Mouse (Mus musculus) left cerebral cortex, adult 11 months (tissue): Measurements from ENCODE around the gene St6galnac6.

Experiments
- DNase-seq: peaks from one replicate; pipeline ENCODE4 v3.0.0; 2022; ENCODE audit warnings: low spot score

Gene St6galnac6

DNA sequence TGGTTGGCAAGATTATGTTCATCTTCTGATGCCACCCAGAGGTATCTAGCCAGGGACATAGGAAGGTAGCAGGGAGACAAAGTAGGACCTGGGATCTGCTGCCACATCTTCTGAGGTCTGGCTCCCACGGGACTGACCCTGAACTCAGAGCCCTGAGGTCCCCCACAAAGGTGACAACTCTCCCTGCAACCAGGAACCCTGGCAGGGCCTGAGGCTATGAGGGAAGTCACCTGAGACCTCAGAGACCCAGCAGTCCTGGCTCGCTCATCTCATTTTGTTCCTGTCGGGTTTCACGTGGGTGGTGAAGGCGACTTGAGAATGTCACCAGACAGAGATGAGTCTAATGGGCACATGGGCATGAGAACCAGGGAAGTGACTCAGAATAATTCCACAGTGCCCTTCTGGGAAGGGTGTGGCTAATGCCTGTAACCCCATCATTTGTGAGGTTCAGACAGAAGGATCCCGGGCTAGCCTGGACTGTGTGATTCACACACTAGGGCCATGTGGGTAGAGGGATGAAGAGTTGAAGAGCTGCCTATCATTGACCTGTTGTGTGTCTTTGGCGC, 14.3 kb upstream of the St6galnac6 start:
- DNase-seq: no peak

DNA sequence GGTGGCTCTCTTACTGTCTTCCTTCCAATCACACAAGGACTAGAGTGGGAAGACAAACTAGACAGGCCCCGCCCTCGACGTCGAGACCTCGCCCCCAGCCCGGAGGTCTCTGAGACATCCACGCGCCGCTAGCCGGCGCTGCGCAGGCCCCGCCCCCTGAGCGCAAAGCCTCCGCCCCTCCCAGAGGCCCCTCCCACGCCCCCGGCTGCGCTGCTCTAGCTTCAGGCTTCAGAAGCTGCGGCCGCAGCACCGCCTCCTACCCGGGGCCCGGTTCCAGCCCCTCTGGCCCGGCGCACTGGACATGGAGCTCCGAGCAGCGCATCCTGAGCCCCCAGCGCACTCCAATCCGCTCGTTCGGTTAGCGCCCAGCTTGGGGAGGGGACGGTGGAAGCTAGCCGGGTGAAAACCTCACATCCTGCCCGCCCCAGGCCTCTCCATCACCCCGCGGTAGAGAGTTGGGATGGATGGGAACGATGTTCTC, 12.6 kb upstream of the St6galnac6 start, which contains the start of gene St6galnac4:
Gene St6galnac4, plus strand, starts transcription at position 225 of the 481 bp plus-strand sequence.
- peak; percentile 80 for DNase-seq

- DNase-seq: no peak
Observed at GRCm38 (mm10) chr2:32587731-32588321, 11.7 kb upstream of the St6galnac6 start.

DNA sequence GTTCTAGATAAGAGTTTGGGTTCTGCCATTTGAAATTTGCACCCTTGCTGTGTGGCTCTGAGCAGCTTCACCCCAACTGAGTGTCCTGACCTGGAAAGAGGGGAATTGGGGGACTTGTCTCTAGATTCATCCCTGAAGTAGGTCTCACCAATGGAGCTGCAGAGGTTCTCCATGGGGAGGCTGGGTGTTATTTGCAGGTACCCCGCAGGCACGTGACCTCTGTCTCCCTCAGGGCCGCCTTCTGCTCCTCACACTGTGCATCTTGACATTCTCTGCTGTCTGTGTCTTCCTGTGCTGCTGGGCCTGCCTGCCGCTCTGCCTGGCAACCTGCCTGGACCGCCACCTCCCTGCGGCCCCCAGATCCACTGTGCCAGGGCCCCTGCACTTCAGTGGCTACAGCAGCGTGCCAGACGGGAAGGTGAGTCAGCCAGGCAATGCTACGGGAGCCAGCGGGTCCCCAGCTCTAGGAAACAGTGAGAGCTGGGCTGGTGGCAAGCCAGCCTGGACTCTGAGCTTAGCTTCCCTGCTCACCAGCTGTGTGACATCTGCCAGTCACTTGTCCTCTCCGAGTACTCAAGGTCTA, 10.2 kb upstream of the St6galnac6 start:
- DNase-seq: no peak

- no peak for DNase-seq
Observed at GRCm38 (mm10) chr2:32590224-32590623, 9.3 kb upstream of the St6galnac6 start.

GRCm38 (mm10) chr2:32591249-32591648, 8.3 kb upstream of the St6galnac6 start:
- DNase-seq: no peak

DNA sequence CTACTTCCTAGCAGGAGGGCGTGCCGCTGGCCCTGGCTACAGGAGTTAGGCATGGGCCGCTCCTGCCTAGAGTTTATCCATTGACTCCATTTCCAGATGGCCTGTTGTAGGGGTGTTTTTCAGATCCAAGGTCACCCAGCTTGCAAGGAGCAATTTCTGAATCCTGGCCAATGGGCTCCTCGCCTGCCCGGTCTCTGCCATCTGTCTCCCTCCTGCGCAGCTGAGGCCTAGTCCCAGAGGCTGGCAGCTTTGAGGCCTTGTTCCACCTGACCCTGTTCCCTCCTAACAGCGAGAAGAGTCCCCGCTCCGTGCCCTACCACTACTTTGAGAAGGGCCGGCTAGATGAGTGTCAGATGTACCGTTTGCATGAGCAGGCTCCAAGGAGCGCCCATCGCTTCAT, 2.8 kb upstream of the St6galnac6 start:
- DNase-seq: no peak

- no peak for DNase-seq
Observed at GRCm38 (mm10) chr2:32597248-32597647, 2.3 kb upstream of the St6galnac6 start.

DNA sequence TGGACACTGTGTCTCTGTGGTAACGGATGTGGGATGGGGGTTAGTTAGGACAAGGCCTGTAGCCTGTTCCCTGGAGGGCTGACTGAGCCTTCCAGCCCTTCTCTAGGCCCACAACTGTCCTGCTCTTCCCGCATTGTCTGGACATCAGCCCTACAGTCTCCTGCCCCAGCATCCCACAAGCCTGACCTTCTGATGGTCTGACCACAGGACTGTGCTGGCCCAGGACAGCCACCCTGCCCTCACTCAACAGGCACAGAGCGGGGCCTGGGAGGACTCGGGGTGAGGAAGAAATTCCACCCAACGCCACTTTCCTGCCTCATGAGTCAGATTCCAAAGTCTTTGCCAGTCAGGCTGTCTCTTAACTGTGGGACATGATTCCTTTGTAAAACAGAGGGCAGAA, 1.8 kb upstream of the St6galnac6 start:
- no peak for DNase-seq

- DNase-seq: no peak
Observed at GRCm38 (mm10) chr2:32598506-32598905, 1.0 kb upstream of the St6galnac6 start.

DNA sequence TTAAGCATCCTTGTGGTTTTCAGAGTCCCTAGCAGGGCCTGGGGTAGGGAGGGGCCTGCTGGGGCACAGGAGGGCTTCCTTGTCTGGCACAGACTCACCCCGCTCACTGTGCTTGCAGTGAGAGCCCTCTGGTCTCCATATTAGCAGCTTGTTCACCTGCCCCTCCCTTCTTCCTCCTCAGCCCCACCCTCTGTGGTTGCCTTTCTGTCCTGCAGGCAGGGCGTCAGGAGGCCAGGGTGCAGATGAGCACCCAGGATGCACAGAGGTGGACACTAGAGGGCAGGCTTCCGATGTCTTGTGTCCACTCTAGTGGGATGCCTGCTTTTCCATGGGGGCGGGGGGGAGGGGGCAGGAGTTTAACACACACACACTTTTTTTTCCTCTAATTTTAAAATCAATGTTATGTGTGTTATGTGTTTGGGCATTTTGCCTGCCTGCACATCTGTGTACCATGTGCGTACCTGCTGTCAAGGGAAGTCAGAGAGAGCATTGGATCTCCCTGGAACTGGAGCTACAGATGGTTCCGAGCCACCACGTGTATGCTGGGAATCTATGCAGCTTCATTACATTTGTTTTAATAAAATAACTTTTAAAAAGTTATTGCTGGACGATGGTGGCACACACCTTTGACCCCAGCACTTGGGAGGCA, 2.0 kb downstream of the St6galnac6 start:
- no peak for DNase-seq

- DNase-seq: peak; percentile 75
Observed at GRCm38 (mm10) chr2:32602600-32603054, 3.1 kb downstream of the St6galnac6 start.

DNA sequence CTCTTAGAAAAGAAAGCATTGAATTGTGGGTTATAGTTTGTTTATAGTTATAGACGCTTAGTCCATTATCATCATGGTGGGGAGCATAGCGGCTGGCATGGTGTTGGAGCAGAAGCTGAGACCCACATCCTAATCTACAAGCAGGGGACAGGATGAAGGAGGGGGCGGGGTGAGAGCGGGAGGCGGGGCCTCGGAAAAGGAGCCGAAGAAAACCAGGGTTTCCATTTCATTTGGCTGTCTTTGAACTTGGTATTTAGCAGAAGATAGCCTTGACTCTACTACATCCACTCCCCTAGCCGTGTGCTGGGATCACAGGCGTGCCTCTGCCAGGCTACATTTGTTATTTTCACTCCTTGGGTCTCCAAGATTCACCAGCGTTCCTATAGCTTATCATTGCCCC, 5.1 kb downstream of the St6galnac6 start:
- DNase-seq: no peak

- DNase-seq: no peak
Observed at GRCm38 (mm10) chr2:32606161-32607142, 6.9 kb downstream of the St6galnac6 start.

- no peak for DNase-seq
Observed at GRCm38 (mm10) chr2:32607262-32607947, 7.9 kb downstream of the St6galnac6 start.

GRCm38 (mm10) chr2:32608141-32608777, 8.8 kb downstream of the St6galnac6 start:
- DNase-seq: no peak

GRCm38 (mm10) chr2:32608778-32609435, 9.4 kb downstream of the St6galnac6 start:
- no peak for DNase-seq

DNA sequence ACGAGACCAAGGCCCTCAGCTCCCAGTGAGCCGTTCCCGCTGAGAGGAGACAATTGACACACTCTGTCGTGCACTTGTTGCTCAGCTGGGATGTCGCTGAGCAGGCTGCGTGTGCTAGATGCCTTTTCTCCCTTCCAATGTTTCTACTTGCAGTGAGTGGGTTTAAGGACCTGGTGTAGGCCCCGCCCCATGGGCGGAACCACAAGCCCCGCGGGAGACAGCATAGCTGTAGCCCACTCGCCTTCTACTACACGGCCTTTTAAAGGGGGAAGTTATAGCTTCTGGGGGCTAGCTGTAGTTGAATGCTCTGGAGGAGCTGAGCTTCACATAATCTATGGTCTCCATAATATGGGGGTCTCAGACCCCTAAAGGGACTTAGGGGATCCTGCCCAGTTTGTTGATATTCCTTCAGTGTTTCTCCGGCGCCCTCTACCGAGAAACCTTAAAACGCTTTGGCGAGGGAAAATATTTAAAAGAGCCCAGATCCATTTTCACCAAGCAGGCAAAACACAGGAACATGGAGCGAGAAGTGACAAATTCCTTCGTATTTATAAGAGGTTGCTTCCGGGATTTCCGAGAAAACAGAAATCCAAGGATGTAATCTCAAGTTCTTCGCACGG, 11.2 kb downstream of the St6galnac6 start:
- DNase-seq: no peak

DNA sequence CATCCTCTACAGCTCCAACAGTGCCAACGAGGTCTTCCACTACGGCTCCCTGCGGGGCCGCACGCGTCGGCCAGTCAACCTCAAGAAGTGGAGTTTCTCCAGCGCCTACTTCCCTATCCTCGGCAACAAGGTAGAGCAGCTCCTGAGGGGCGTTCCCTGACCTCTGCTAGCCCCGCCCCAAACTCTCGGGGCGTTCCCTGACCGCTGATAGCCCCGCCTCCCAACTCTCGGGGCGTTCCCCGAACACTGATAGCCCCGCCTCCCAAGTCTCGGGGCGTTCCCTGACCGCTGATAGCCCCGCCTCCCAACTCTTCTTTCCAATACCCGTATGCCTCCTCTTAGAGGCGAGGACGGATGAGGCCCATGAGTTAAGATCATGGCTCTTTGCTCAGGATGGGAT, 12.8 kb downstream of the St6galnac6 start:
- no peak for DNase-seq

DNA sequence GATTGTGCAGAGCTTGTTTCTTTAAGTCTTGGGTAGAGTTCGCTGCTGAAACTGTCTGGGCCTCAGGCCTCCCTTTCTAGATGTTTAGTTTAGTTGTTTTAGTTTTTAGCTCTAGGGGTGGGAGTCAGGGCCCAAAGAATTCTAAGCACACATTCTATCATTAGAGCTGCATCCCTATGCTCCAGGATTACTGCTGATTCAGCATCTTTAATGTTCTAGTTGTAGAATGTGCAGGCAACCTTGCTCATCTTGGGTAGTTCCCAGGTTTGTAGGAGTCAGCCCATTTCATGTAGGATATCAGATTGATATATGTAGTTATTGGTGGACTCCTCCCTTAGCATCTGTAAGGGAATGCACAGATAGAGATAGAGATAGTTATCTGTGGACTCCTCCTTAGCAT, 17.6 kb downstream of the St6galnac6 start:
- no peak for DNase-seq
